Mouse (Mus musculus) liver, postnatal 0 days (tissue): ENCODE results near the gene Gm21987.

Experiments
- CTCF ChIP-seq: sonication (generic); IDR thresholded peaks from 2 replicates; pipeline ENCODE4 v1.5.1; 2016; ENCODE audit warnings: antibody characterized with exemption, low read depth
- EP300 ChIP-seq: IDR thresholded peaks from 2 replicates; pipeline ENCODE4 v1.6.1; 2016; ENCODE audit warnings: antibody characterized with exemption, low read depth, mild to moderate bottlenecking

DNA sequence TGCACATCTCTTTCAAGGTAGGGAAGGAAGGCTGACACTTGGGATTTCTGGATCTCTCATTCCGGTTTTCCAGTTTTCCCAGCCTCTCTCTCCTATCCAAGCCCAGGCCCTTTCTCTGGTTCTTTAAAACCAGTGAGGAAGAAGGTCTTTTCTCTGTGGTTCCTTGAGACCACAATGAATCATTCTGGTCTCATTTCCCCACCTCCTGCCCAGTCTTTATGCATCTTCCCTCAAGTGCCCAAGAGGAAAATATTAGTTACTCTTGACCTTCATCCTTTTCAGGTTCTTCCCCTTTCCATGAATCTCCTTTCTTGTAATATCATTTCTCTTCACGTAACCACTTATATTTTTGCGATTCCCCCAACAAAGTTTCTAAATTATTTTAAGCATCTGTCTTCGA is 38.9 kb downstream of the Gm21987 start:
- TF ChIP-seq CTCF, result no peak
- TF ChIP-seq EP300, result no peak
